Mouse (Mus musculus): ENCODE results near the gene Gm44596.

DNA sequence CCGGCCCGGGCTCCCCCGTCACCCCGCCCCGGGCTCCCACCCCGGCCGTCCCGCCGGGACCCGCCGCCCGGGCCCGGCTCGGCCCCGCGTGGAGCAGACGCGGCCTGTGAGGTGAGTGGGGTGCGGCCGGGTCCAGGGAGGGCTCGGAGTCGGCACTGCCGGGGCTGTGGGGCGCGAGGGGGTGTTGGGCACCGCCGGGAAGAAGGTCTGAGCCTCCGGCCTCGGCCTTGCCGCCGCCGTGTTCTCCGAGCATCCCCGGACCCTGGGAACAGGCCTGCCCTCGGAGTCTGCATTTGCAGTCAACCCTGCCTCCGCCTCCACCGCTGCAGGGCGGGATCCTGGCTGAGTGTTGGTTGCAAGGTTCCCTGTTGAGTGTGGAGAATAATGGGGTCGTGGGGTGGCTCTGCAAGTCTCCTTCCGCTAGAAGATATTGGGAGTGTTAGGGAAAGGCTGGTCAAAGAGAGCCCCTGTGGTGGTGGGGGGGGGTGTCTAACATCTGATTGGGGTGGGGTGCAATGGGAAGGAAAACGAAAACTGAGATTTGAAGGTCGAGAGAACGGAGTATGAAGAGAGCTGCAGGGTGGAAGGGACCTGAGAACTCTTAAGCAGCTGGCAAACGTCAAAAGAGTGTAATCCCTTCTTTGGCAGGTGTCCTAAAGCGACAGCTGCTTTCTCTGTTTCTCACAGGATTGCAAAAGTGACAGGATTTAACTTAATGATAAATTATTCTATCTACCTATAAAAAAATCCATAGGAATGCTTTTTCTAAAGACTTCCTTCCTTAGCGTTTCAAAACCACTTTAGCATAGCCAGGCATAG is 12.1 kb upstream of the Gm44596 start:
- TF ChIP-seq CTCF (IDR thresholded peaks at IDR 0.05) (no peak), EP300 (IDR thresholded peaks at IDR 0.05; ENCODE audit: insufficient read depth, low read depth, low read length) (no peak), POLR2A (IDR thresholded peaks at IDR 0.05; ENCODE audit: insufficient read depth, low read depth, low read length) (no peak)

All from heart, adult 2 months (tissue).